Mouse (Mus musculus): Measurements from ENCODE around the gene Caskin1. TPM values are rescaled to one million over a fixed set of nuclear protein-coding genes. Genes with fewer than 3 reads are reported as not detected.

Gene Caskin1
- polyA plus RNA-seq, 1 experiment from 2014 or later = 2.9 TPM

GRCm38 (mm10) chr17:24502208-24502607, 13.8 kb downstream of the Caskin1 start:
- Histone ChIP-seq H3K4me1 (ENCODE audit: control insufficient read depth, insufficient read depth, low read length) (peaks cover 4% of the 10 kb centered on the region; the same call in 1 of the 2 replicates), H3K27me3 (replicated peaks; ENCODE audit: control insufficient read depth, insufficient read depth, low read length) (no peaks in the 10 kb centered on the region; the same call in 1 of the 2 replicates), H3K4me3 (ENCODE audit: low read depth, low read length) (no peak overlapping the region), H3K9me3 (ENCODE audit: control insufficient read depth, low read length) (no peaks in the 10 kb centered on the region), H3K9ac (ENCODE audit: low read depth, low read length) (no peak overlapping the region), H3K27ac (replicated peaks; ENCODE audit: low read depth, low read length) (no peak overlapping the region), H3K4me2 (ENCODE audit: low read depth, low read length) (no peak overlapping the region), H3K36me3 (ENCODE audit: control insufficient read depth, insufficient read depth, low read length) (no peaks in the 10 kb centered on the region; the same call in 1 of the 2 replicates)
- ATAC-seq (ENCODE audit: low read depth) (no peak), DNase-seq (ENCODE audit: low spot score) (no peak)
- WGBS = 41% methylated on average over 11 of the region's 11 CpGs

DNA sequence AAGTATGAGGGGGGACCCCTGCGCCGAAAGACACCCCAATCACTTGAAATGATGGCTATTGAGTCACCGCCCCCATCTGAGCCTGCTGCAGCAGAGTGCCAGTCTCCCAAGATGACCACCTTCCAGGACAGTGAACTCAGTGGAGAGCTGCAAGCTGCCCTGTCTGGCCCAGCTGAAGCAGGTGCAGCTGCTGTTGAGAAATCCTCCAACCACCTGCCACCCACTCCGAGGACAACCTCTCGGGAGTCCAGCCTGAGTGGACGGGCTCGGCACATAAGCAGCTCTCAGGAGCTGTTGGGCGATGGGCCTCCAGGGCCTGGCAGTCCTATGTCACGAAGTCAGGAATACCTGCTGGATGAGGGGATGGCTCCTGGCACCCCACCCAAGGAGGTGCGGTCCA, 15.7 kb downstream of the Caskin1 start:
- Histone ChIP-seq H3K27me3 (replicated peaks; ENCODE audit: control insufficient read depth, insufficient read depth, low read length) (no peaks in the 10 kb centered on the region; the same call in 1 of the 2 replicates), H3K4me2 (ENCODE audit: low read depth, low read length) (no peak overlapping the region), H3K4me3 (ENCODE audit: low read depth, low read length) (no peak overlapping the region), H3K27ac (replicated peaks; ENCODE audit: low read depth, low read length) (no peak overlapping the region), H3K9me3 (ENCODE audit: control insufficient read depth, low read length) (no peaks in the 10 kb centered on the region), H3K4me1 (ENCODE audit: control insufficient read depth, insufficient read depth, low read length) (peaks cover 4% of the 10 kb centered on the region; the same call in 1 of the 2 replicates), H3K36me3 (ENCODE audit: control insufficient read depth, insufficient read depth, low read length) (peaks cover 16% of the 10 kb centered on the region), H3K9ac (ENCODE audit: low read depth, low read length) (no peak overlapping the region)
- ATAC-seq (ENCODE audit: low read depth) (no peak), DNase-seq (ENCODE audit: low spot score) (no peak)
- WGBS = 87% methylated on average over 9 of the region's 10 CpGs

GRCm38 (mm10) chr17:24505286-24505955, 17.0 kb downstream of the Caskin1 start:
- H3K36me3 ChIP-seq (ENCODE audit: control insufficient read depth, insufficient read depth, low read length) = peaks cover 29% of the 10 kb centered on the region
- H3K4me2 ChIP-seq (ENCODE audit: low read depth, low read length) = no peak overlapping the region
- ATAC-seq (ENCODE audit: low read depth) (no peak), DNase-seq (ENCODE audit: low spot score) (no peak)
- no peak overlapping the region for H3K4me3 ChIP-seq (ENCODE audit: low read depth, low read length)
- 90% methylated on average over 27 of the region's 30 CpGs for WGBS
- H3K27me3 ChIP-seq (replicated peaks; ENCODE audit: control insufficient read depth, insufficient read depth, low read length) = no peaks in the 10 kb centered on the region; the same call in 1 of the 2 replicates
- H3K4me1 ChIP-seq (ENCODE audit: control insufficient read depth, insufficient read depth, low read length) = peaks cover 4% of the 10 kb centered on the region; the same call in 1 of the 2 replicates
- H3K27ac ChIP-seq (replicated peaks; ENCODE audit: low read depth, low read length) = no peak overlapping the region
- H3K9me3 ChIP-seq (ENCODE audit: control insufficient read depth, low read length) = no peaks in the 10 kb centered on the region
- no peak overlapping the region for H3K9ac ChIP-seq (ENCODE audit: low read depth, low read length)

GRCm38 (mm10) chr17:24506332-24507070, 18.1 kb downstream of the Caskin1 start:
- DNase-seq (ENCODE audit: low spot score) (no peak), ATAC-seq (ENCODE audit: low read depth) (no peak)
- Histone ChIP-seq H3K27ac (replicated peaks; ENCODE audit: low read depth, low read length) (no peak overlapping the region), H3K4me2 (ENCODE audit: low read depth, low read length) (peak overlapping the region; percentile 39), H3K9ac (ENCODE audit: low read depth, low read length) (peak overlapping the region; percentile 40; the same call in 1 of the 2 replicates), H3K4me3 (ENCODE audit: low read depth, low read length) (0 out of 2 replicates have a peak overlapping the region, but pooled peaks have one; percentile 6), H3K27me3 (replicated peaks; ENCODE audit: control insufficient read depth, insufficient read depth, low read length) (no peaks in the 10 kb centered on the region; the same call in 1 of the 2 replicates), H3K4me1 (ENCODE audit: control insufficient read depth, insufficient read depth, low read length) (peaks cover 4% of the 10 kb centered on the region; the same call in 1 of the 2 replicates), H3K36me3 (ENCODE audit: control insufficient read depth, insufficient read depth, low read length) (peaks cover 40% of the 10 kb centered on the region), H3K9me3 (ENCODE audit: control insufficient read depth, low read length) (no peaks in the 10 kb centered on the region)
- 20% methylated on average over 26 of the region's 36 CpGs for WGBS

GRCm38 (mm10) chr17:24507129-24507664, 18.8 kb downstream of the Caskin1 start:
- WGBS = 47% methylated on average over 11 of the region's 19 CpGs
- H3K9me3 ChIP-seq (ENCODE audit: control insufficient read depth, low read length) = no peaks in the 10 kb centered on the region
- H3K9ac ChIP-seq (ENCODE audit: low read depth, low read length) = no peak overlapping the region
- DNase-seq (ENCODE audit: low spot score) (no peak), ATAC-seq (ENCODE audit: low read depth) (no peak)
- peaks cover 4% of the 10 kb centered on the region; the same call in 1 of the 2 replicates for H3K4me1 ChIP-seq (ENCODE audit: control insufficient read depth, insufficient read depth, low read length)
- H3K4me2 ChIP-seq (ENCODE audit: low read depth, low read length) = peak overlapping the region; percentile 39; the same call in 1 of the 2 replicates
- H3K4me3 ChIP-seq (ENCODE audit: low read depth, low read length) = no peak overlapping the region
- H3K36me3 ChIP-seq (ENCODE audit: control insufficient read depth, insufficient read depth, low read length) = peaks cover 47% of the 10 kb centered on the region
- H3K27me3 ChIP-seq (replicated peaks; ENCODE audit: control insufficient read depth, insufficient read depth, low read length) = no peaks in the 10 kb centered on the region; the same call in 1 of the 2 replicates
- H3K27ac ChIP-seq (replicated peaks; ENCODE audit: low read depth, low read length) = no peak overlapping the region

DNA sequence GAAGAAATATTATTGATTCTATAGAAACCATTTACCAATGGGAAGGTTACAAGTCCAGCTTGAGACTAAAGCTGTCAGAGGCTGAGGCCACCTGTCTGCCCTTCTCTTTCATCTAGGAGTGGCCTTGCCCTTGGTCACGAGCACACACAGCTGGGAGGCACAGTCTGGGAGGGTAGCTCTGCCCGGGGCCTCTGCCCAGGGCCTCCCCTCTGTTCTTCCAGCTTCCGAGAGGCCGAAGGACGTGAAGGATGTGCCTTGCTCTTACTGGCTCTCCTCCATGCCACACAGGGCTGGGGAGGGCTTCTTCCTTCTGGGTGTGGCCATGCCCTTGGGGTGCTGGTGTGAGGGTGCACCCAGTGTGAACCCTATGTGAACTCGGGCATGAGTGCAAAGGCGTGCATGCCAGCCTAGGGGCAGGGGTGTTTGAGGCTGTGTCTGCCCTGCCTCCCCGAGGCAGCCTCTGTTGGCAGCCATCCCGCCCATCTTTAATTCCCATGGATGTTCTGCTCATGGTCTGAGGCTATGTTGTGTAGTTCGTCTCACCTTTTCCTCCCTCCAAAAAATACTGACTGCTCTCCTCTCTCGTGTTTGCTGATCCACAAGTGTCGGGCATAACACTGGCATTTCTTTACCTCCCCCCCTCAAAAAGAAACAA, 19.5 kb downstream of the Caskin1 start:
- Histone ChIP-seq H3K27me3 (replicated peaks; ENCODE audit: control insufficient read depth, insufficient read depth, low read length) (no peaks in the 10 kb centered on the region; the same call in 1 of the 2 replicates), H3K9ac (ENCODE audit: low read depth, low read length) (no peak overlapping the region), H3K36me3 (ENCODE audit: control insufficient read depth, insufficient read depth, low read length) (peaks cover 52% of the 10 kb centered on the region), H3K4me3 (ENCODE audit: low read depth, low read length) (no peak overlapping the region), H3K27ac (replicated peaks; ENCODE audit: low read depth, low read length) (no peak overlapping the region), H3K4me1 (ENCODE audit: control insufficient read depth, insufficient read depth, low read length) (peaks cover 4% of the 10 kb centered on the region; the same call in 1 of the 2 replicates), H3K9me3 (ENCODE audit: control insufficient read depth, low read length) (no peaks in the 10 kb centered on the region), H3K4me2 (ENCODE audit: low read depth, low read length) (no peak overlapping the region)
- ATAC-seq (ENCODE audit: low read depth) = no peak
- 75% methylated on average over 12 of the region's 12 CpGs for WGBS
- no peak for DNase-seq (ENCODE audit: low spot score)

DNA sequence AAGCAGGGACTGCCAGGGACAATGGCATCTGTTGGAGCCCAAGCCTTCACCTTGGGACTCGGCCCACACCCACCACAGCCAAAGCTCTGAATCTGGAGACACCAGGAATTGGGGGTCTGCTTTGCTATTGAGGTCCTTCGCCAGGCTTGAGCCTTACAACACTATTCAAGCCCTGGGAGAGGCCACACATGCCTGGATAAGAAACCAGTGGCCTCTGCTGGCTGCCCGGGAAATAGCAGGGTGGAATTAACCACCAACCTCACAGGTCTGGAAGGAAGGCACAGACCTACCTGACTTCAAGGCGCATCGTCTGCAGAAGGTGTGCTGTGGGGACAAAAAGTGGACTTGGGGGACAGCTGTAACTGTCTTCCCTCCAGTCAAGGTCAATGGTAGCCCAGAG, 25.2 kb downstream of the Caskin1 start:
- Histone ChIP-seq H3K27me3 (replicated peaks; ENCODE audit: control insufficient read depth, insufficient read depth, low read length) (no peaks in the 10 kb centered on the region), H3K4me2 (ENCODE audit: low read depth, low read length) (0 out of 2 replicates have a peak overlapping the region, but pooled peaks have one; percentile 12), H3K9me3 (ENCODE audit: control insufficient read depth, low read length) (no peaks in the 10 kb centered on the region), H3K27ac (replicated peaks; ENCODE audit: low read depth, low read length) (no peak overlapping the region), H3K4me1 (ENCODE audit: control insufficient read depth, insufficient read depth, low read length) (no peaks in the 10 kb centered on the region), H3K4me3 (ENCODE audit: low read depth, low read length) (no peak overlapping the region), H3K9ac (ENCODE audit: low read depth, low read length) (no peak overlapping the region), H3K36me3 (ENCODE audit: control insufficient read depth, insufficient read depth, low read length) (peaks cover 97% of the 10 kb centered on the region)
- ATAC-seq (ENCODE audit: low read depth) (peak; percentile 50; the same call in 1 of the 2 replicates), DNase-seq (ENCODE audit: low spot score) (peak; percentile 62)
- 55% methylated on average over 5 of the region's 5 CpGs for WGBS

Data from embryonic facial prominence, embryonic 14.5 days (tissue).